Mouse (Mus musculus): ENCODE measurements around the gene Adamts12. TPM values are rescaled to one million over a fixed set of nuclear protein-coding genes. Genes with fewer than 3 reads are reported as not detected.

Gene Adamts12
- polyA plus RNA-seq, 1 experiment from 2014 or later, result 1.9 TPM

DNA sequence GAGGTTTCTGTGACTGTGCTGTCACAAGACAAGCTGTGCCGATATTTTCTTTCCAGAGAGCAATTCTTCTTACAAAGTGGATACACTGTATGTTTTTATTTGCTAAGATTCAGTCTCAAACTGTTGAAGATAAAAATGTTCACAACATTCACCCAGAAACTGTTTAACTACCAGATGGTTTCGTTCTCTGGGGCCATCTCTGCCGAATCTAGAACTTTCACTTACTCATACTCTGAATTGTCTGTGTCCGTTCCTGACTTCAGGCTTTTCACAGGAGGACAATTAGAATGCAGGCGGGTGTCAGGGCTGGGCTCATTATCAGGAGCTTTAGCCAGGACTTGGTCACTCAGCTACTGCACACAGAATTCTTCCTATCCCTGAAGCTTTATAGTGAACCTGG is 227.7 kb downstream of the Adamts12 start:
- no peak overlapping the region for H3K27ac ChIP-seq (ENCODE audit: low read length)
- no peak overlapping the region for H3K4me3 ChIP-seq (ENCODE audit: low read length)
- no peaks in the 10 kb centered on the region for H3K9me3 ChIP-seq (replicated peaks; ENCODE audit: control insufficient read depth, low read length)
- no peak overlapping the region for H3K4me2 ChIP-seq (ENCODE audit: low read depth, low read length)
- no peaks in the 10 kb centered on the region for H3K27me3 ChIP-seq (ENCODE audit: control insufficient read depth, insufficient read depth, low read length)
- no peaks in the 10 kb centered on the region for H3K36me3 ChIP-seq (ENCODE audit: control insufficient read depth, insufficient read depth)
- WGBS, result 79% methylated on average over 5 of the region's 5 CpGs
- H3K4me1 ChIP-seq (ENCODE audit: control insufficient read depth, insufficient read depth, low read length), result no peaks in the 10 kb centered on the region
- H3K9ac ChIP-seq (ENCODE audit: low read length), result no peak overlapping the region
- ATAC-seq (replicated peaks; ENCODE audit: extremely low read depth, insufficient read depth, low FRiP score), result no peak

DNA sequence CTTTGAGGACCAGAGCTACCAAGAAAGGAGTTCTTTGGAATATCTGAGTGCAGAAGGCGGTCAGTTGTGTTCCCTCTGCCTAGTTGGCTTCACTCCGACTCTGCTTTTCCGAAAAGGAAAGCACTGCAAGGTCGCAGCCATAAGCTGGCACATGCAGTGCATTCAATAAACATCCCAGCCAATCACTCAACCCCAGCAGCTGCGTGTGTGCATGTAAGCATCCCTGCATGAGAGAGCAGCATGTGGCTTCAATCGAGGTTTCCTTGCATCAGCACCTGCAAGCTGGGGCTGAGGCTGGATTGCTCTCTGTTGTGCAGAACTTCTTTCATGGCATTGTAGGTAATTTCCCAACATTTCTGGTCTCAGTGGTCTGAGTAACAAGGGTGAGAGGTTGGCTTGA is 230.4 kb downstream of the Adamts12 start:
- Histone ChIP-seq H3K27ac (ENCODE audit: low read length) (no peak overlapping the region), H3K4me1 (ENCODE audit: control insufficient read depth, insufficient read depth, low read length) (no peaks in the 10 kb centered on the region), H3K4me3 (ENCODE audit: low read length) (no peak overlapping the region), H3K36me3 (ENCODE audit: control insufficient read depth, insufficient read depth) (no peaks in the 10 kb centered on the region; the same call in 1 of the 2 replicates), H3K27me3 (ENCODE audit: control insufficient read depth, insufficient read depth, low read length) (no peaks in the 10 kb centered on the region), H3K9me3 (replicated peaks; ENCODE audit: control insufficient read depth, low read length) (no peaks in the 10 kb centered on the region), H3K9ac (ENCODE audit: low read length) (no peak overlapping the region), H3K4me2 (ENCODE audit: low read depth, low read length) (no peak overlapping the region)
- ATAC-seq (replicated peaks; ENCODE audit: extremely low read depth, insufficient read depth, low FRiP score), result no peak
- WGBS, result 69% methylated on average over 6 of the region's 6 CpGs

DNA sequence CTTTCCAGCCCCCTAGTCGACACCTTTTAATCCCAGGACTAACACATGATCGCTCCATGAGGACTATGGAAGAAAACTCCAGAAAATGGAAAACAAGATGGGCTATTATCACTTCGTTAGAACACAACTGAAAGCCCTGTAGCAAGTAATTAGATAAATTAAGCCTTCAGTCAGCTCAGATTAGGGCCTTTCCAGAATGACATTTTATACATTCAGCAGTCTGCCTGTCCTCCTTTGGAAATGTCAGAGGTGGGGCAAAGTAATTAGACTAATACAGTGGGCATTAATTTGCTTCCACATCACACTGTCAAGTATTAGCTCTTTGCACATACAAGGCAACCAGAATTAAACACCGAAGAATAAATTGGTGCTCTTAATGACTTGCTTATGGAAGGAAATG is 233.4 kb downstream of the Adamts12 start:
- no peaks in the 10 kb centered on the region for H3K4me1 ChIP-seq (ENCODE audit: control insufficient read depth, insufficient read depth, low read length)
- ATAC-seq (replicated peaks; ENCODE audit: extremely low read depth, insufficient read depth, low FRiP score), result no peak
- no peak overlapping the region for H3K27ac ChIP-seq (ENCODE audit: low read length)
- no peaks in the 10 kb centered on the region; the same call in 1 of the 2 replicates for H3K36me3 ChIP-seq (ENCODE audit: control insufficient read depth, insufficient read depth)
- H3K4me3 ChIP-seq (ENCODE audit: low read length), result no peak overlapping the region
- no peaks in the 10 kb centered on the region for H3K27me3 ChIP-seq (ENCODE audit: control insufficient read depth, insufficient read depth, low read length)
- H3K9ac ChIP-seq (ENCODE audit: low read length), result no peak overlapping the region
- no peaks in the 10 kb centered on the region for H3K9me3 ChIP-seq (replicated peaks; ENCODE audit: control insufficient read depth, low read length)
- WGBS, result 81% methylated on average over 4 of the region's 4 CpGs
- no peak overlapping the region for H3K4me2 ChIP-seq (ENCODE audit: low read depth, low read length)

DNA sequence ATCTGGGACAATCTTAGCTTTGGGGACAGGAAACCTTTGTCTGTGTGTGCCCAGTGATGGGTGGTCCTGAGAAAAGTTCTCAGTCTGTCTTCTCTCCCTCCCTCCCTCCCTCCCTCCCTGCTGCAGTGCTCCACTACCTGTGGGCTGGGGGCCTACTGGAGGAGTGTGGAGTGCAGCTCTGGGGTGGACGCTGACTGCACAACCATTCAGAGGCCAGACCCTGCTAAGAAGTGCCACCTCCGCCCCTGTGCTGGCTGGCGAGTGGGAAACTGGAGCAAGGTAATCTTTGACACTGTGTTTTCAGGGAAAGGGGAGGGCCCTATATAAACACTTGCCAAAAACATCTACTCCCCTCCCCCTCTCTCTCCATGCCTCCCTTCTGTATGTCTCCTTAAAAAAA is 252.5 kb downstream of the Adamts12 start:
- no peak overlapping the region for H3K9ac ChIP-seq (ENCODE audit: low read length)
- H3K9me3 ChIP-seq (replicated peaks; ENCODE audit: control insufficient read depth, low read length), result no peaks in the 10 kb centered on the region
- H3K27me3 ChIP-seq (ENCODE audit: control insufficient read depth, insufficient read depth, low read length), result no peaks in the 10 kb centered on the region
- no peak overlapping the region for H3K4me2 ChIP-seq (ENCODE audit: low read depth, low read length)
- 40% methylated on average over 3 of the region's 3 CpGs for WGBS
- H3K36me3 ChIP-seq (ENCODE audit: control insufficient read depth, insufficient read depth), result no peaks in the 10 kb centered on the region
- no peak overlapping the region for H3K27ac ChIP-seq (ENCODE audit: low read length)
- no peaks in the 10 kb centered on the region for H3K4me1 ChIP-seq (ENCODE audit: control insufficient read depth, insufficient read depth, low read length)
- H3K4me3 ChIP-seq (ENCODE audit: low read length), result no peak overlapping the region
- no peak for ATAC-seq (replicated peaks; ENCODE audit: extremely low read depth, insufficient read depth, low FRiP score)

DNA sequence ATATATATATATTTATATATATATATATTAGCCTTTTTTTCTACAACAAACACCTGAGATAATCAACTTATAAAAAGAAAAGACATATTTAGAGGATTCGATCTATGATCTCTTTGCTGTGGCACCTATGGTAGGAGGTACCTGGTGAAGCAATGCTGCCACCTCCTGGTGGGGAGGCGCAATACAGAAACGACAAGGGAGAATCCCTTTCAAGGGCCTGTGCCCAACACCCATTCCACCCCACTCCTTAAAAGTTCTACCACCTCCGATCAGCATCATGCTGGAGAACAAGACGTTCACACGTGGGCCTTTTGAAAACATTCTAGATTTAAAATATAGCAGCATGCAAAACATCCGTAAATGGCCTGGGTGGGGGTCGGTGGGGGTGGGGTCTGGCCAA is 255.9 kb downstream of the Adamts12 start:
- Histone ChIP-seq H3K36me3 (ENCODE audit: control insufficient read depth, insufficient read depth) (no peaks in the 10 kb centered on the region), H3K4me2 (ENCODE audit: low read depth, low read length) (no peak overlapping the region), H3K27me3 (ENCODE audit: control insufficient read depth, insufficient read depth, low read length) (no peaks in the 10 kb centered on the region), H3K9me3 (replicated peaks; ENCODE audit: control insufficient read depth, low read length) (peaks cover 2% of the 10 kb centered on the region; the same call in 1 of the 2 replicates), H3K4me1 (ENCODE audit: control insufficient read depth, insufficient read depth, low read length) (no peaks in the 10 kb centered on the region), H3K9ac (ENCODE audit: low read length) (no peak overlapping the region), H3K4me3 (ENCODE audit: low read length) (no peak overlapping the region), H3K27ac (ENCODE audit: low read length) (no peak overlapping the region)
- WGBS, result 25% methylated on average over 8 of the region's 8 CpGs
- no peak for ATAC-seq (replicated peaks; ENCODE audit: extremely low read depth, insufficient read depth, low FRiP score)

DNA sequence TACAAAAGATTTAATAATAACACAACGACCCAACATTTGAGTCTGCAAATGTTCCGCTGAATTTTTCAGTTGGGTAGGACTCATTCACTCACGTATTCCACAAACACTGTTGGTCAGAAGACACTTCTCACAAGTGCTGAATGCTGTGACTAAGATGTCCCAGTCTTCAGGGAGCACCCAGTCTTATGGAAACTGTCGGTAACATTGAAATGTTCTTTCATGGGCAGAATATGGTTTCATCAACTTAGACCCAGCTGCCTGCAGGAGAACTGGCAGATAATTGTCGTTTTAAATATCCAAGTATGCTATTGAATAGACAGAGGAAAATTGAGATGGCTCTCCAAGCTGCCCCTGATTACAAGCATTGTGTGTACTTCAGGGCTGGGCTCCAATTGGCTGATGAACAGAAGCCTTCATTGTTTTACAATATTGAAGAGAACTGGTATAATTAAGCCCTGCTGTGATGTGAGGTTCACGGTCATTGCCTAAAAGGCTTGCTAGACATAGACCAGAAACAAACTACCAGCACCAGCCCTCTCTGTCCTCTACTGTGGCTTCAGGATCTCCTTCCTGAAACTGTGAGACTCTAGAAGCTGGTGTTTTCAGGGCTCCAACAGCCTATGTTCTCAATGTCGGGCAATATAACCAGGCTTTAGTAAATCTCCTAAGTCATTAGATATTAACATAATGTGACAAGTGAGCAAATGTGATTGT is 275.0 kb downstream of the Adamts12 start:
- 77% methylated on average over 7 of the region's 7 CpGs for WGBS
- Histone ChIP-seq H3K27ac (ENCODE audit: low read length) (no peak overlapping the region), H3K9ac (ENCODE audit: low read length) (no peak overlapping the region), H3K27me3 (ENCODE audit: control insufficient read depth, insufficient read depth, low read length) (no peaks in the 10 kb centered on the region), H3K4me2 (ENCODE audit: low read depth, low read length) (no peak overlapping the region), H3K4me1 (ENCODE audit: control insufficient read depth, insufficient read depth, low read length) (no peaks in the 10 kb centered on the region), H3K9me3 (replicated peaks; ENCODE audit: control insufficient read depth, low read length) (no peaks in the 10 kb centered on the region), H3K4me3 (ENCODE audit: low read length) (no peak overlapping the region), H3K36me3 (ENCODE audit: control insufficient read depth, insufficient read depth) (0 out of 2 replicates have a peak, but pooled peaks cover 2% of the 10 kb centered on the region)
- no peak for ATAC-seq (replicated peaks; ENCODE audit: extremely low read depth, insufficient read depth, low FRiP score)

DNA sequence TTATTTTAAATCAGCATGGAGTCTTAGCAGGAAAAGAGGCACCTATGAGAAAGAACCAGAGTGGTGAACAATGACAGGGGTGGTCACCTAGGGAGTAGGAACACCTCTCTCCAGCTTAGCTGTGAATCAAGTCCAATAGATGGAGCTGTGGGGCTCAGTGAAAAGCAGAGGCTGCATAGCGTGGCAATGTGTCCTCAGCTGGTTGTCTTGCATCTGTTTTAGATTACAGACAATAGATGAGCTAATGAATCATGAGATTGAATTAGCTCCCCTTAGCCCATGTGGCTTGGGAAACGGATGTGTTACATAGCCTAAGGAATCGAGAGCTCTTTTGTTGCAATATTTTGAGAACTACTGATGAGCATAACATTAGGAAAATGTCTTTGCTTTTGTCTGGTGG is 291.3 kb downstream of the Adamts12 start:
- ATAC-seq (replicated peaks; ENCODE audit: extremely low read depth, insufficient read depth, low FRiP score), result no peak
- 64% methylated on average over 3 of the region's 3 CpGs for WGBS

DNA sequence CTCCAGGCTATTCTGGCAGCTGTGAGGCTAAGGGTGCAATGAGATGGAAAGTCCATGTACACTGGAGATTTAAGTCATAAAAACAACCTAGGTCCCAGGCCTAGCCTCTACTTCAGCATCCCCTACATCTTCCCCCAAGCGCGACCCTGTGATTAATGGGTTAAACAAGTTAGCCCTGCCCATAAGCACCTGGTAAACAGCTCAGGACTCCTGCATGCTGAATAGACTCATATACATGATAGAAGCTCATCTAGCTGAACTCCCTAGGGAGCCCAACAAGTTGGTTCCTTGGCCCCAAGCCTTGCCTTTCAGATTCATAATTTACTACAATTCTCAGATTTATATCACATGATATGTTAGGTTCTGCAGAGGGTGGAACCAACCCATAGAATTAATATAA is 292.9 kb downstream of the Adamts12 start:
- Histone ChIP-seq H3K36me3 (ENCODE audit: control insufficient read depth, insufficient read depth) (no peaks in the 10 kb centered on the region), H3K27me3 (ENCODE audit: control insufficient read depth, insufficient read depth, low read length) (no peaks in the 10 kb centered on the region), H3K4me1 (ENCODE audit: control insufficient read depth, insufficient read depth, low read length) (no peaks in the 10 kb centered on the region), H3K27ac (ENCODE audit: low read length) (no peak overlapping the region), H3K4me3 (ENCODE audit: low read length) (no peak overlapping the region), H3K4me2 (ENCODE audit: low read depth, low read length) (no peak overlapping the region), H3K9me3 (replicated peaks; ENCODE audit: control insufficient read depth, low read length) (no peaks in the 10 kb centered on the region), H3K9ac (ENCODE audit: low read length) (no peak overlapping the region)
- WGBS, result 95% methylated on average over 2 of the region's 2 CpGs
- no peak for ATAC-seq (replicated peaks; ENCODE audit: extremely low read depth, insufficient read depth, low FRiP score)

More for the DNA sequence above, 291.3 kb downstream of the Adamts12 start:
- Histone ChIP-seq H3K4me2 (ENCODE audit: low read depth, low read length) (no peak overlapping the region), H3K36me3 (ENCODE audit: control insufficient read depth, insufficient read depth) (no peaks in the 10 kb centered on the region), H3K9ac (ENCODE audit: low read length) (no peak overlapping the region), H3K27me3 (ENCODE audit: control insufficient read depth, insufficient read depth, low read length) (no peaks in the 10 kb centered on the region), H3K9me3 (replicated peaks; ENCODE audit: control insufficient read depth, low read length) (no peaks in the 10 kb centered on the region), H3K4me3 (ENCODE audit: low read length) (no peak overlapping the region), H3K4me1 (ENCODE audit: control insufficient read depth, insufficient read depth, low read length) (no peaks in the 10 kb centered on the region), H3K27ac (ENCODE audit: low read length) (no peak overlapping the region)

DNA sequence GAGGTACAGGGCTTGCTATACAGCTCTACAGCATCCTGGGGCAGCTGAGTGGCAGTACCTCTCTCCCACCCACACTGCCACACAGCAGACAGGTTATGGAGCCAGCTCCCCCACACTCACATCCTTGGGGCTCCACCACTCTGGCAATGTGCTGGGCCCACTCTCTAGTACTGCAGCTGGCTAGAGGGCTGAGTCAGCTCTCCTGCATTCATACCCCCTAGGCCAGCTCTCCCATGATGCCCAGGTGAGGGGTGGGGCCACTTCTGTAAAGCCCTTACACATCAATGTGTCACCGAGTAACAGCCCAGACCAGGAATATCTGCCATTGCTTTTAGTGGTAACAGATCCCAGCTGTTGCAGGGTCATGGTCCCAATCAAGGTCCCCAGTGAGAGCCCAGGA is 296.3 kb downstream of the Adamts12 start:
- Histone ChIP-seq H3K27ac (ENCODE audit: low read length) (no peak overlapping the region), H3K9ac (ENCODE audit: low read length) (no peak overlapping the region), H3K4me1 (ENCODE audit: control insufficient read depth, insufficient read depth, low read length) (no peaks in the 10 kb centered on the region), H3K27me3 (ENCODE audit: control insufficient read depth, insufficient read depth, low read length) (no peaks in the 10 kb centered on the region), H3K9me3 (replicated peaks; ENCODE audit: control insufficient read depth, low read length) (no peaks in the 10 kb centered on the region), H3K4me3 (ENCODE audit: low read length) (no peak overlapping the region), H3K36me3 (ENCODE audit: control insufficient read depth, insufficient read depth) (no peaks in the 10 kb centered on the region), H3K4me2 (ENCODE audit: low read depth, low read length) (no peak overlapping the region)
- no peak for ATAC-seq (replicated peaks; ENCODE audit: extremely low read depth, insufficient read depth, low FRiP score)
- 83% methylated on average over 1 of the region's 1 CpGs for WGBS

All from heart, embryonic 16.5 days (tissue).